Mouse (Mus musculus) G1E (cell line): ENCODE measurements around the gene Ank3.

Source experiments
- CTCF ChIP-seq: IDR thresholded peaks from 2 replicates; pipeline ENCODE4 v1.5.1; 2012; ENCODE audit warnings: low read depth, low read length, inconsistent platforms, mixed read lengths
- GATA1 ChIP-seq: IDR thresholded peaks from 2 replicates; pipeline ENCODE4 v1.6.1; 2012; ENCODE audit warnings: borderline replicate concordance, low read length, inconsistent platforms, mixed read lengths
- POLR2AphosphoS5 ChIP-seq: IDR thresholded peaks from 2 replicates; pipeline ENCODE4 v1.6.1; 2012; ENCODE audit warnings: low read depth, low read length, inconsistent platforms; ENCODE audit not compliant: insufficient replicate concordance

DNA sequence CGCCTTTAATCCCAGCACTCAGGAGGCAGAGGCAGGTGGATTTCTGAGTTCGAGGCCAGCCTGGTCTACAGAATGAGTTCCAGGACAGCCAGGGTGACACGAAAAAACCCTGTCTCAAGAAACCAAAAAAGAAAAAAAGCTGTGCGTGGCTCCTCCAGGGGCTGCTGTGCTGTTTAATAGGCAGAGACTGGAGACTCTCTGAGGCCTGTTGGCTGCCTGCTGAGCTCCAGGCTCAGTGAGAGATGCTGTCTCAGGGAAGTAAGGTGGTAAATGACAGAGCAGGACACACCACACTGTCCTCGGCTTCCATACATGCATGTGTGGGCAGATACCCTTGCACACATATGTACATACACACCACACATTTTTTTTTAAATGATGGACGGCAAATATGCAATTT lies 206.0 kb downstream of the Ank3 start:
- TF ChIP-seq CTCF, result no peak
- no peak for TF ChIP-seq GATA1
- no peak for TF ChIP-seq POLR2AphosphoS5
